8 mouse cellular contexts compared by ENCODE assay signal in genomic region chr13:23431351-23431771, GRCm38 (mm10). TPM values are rescaled to one million over a fixed set of nuclear protein-coding genes. Genes with fewer than 3 reads are reported as not detected.
DNase-seq lines count a peak whose midpoint lies in the region; ATAC-seq lines count a peak whose summit lies in the region.

No protein-coding gene starts in this region.

- no peaks in the 10 kb centered on the region for H3K36me3 ChIP-seq in hindbrain, embryonic 12.5 days

- H3K27me3 ChIP-seq in hindbrain, embryonic 12.5 days, result no peaks in the 10 kb centered on the region

- no peaks in the 10 kb centered on the region for H3K9me3 ChIP-seq in hindbrain, embryonic 12.5 days (replicated peaks)

- WGBS in hindbrain, embryonic 12.5 days, result under 1% methylated on average over 15 of the region's 15 CpGs

- peaks cover 11% of the 10 kb centered on the region; the same call in 1 of the 2 replicates for H3K4me1 ChIP-seq in hindbrain, embryonic 12.5 days

- DNase-seq in NIH3T3 (ENCODE audit: low read depth), result peak; percentile 91
- peak; percentile 88 to 90 for DNase-seq in cerebellum, postnatal 10 days
- peak; percentile 78 to 84 for DNase-seq in frontal cortex, postnatal 14 days (ENCODE audit: low spot score in 2 of 2)
- peak; percentile 84 to 92 for DNase-seq in layer of hippocampus, postnatal 14 days (ENCODE audit: low spot score in 2 of 2)
- DNase-seq in lung, postnatal 25 days (ENCODE audit: low spot score), result peak; percentile 81
- peak; percentile 71 for DNase-seq in ovary, postnatal 36 days (ENCODE audit: low spot score)
- DNase-seq in thymus, postnatal 36 days, result peak; percentile 86 to 87

- peak overlapping the region; percentile 60 for H3K4me2 ChIP-seq in hindbrain, embryonic 12.5 days (replicated peaks)

- peak overlapping the region; percentile 68 for H3K9ac ChIP-seq in hindbrain, embryonic 12.5 days

- H3K4me3 ChIP-seq in hindbrain, embryonic 12.5 days, result peak overlapping the region; percentile 54

- peak overlapping the region; percentile 91 for H3K27ac ChIP-seq in hindbrain, embryonic 12.5 days

- ATAC-seq in hindbrain, embryonic 12.5 days (ENCODE audit: low FRiP score), result peak; percentile 79

RNA-seq across cellular contexts. Expression of gene Abt1, which starts 7.7 kb away (rescaled TPM):
- 11.6 and 12.0 TPM in 2 replicates for polyA plus RNA-seq in hindbrain, embryonic 12.5 days (2016; fragmentation: Nextera tagmentation; extraction: Ambion mirVana)
- total RNA-seq in layer of hippocampus, postnatal 14 days (2021), result 1 to 10 TPM; 7.0 TPM

RNA-seq across cellular contexts. Expression of gene Btn1a1, which starts 34.3 kb away (rescaled TPM):
- 0.12 TPM in 1 of 2 replicates, not detected in the other for polyA plus RNA-seq in hindbrain, embryonic 12.5 days (2016; fragmentation: Nextera tagmentation; extraction: Ambion mirVana)
- not detected for total RNA-seq in layer of hippocampus, postnatal 14 days (2021)

RNA-seq across cellular contexts. Expression of gene Btn2a2, which starts 57.3 kb away (rescaled TPM):
- 0.34 and 0.43 TPM in 2 replicates for polyA plus RNA-seq in hindbrain, embryonic 12.5 days (2016; fragmentation: Nextera tagmentation; extraction: Ambion mirVana)
- total RNA-seq in layer of hippocampus, postnatal 14 days (2021), result 1 to 10 TPM in 1 of 2 experiments, under 1 TPM in 1; 0.58 to 1.0 TPM

Comparison
In these comparisons a context has a peak if more than half of its experiments do, and no peak if none do; other contexts are left out.
1. Peak in every context shown above with its lines: DNase-seq, ATAC-seq, H3K4me3 ChIP-seq and H3K27ac ChIP-seq.